Mouse (Mus musculus) stomach, postnatal 0 days (tissue): ENCODE measurements at regions not wholly inside any gene's neighbourhood (a gene's known extent, or its start where the extent isn't known, plus 50 kb on each side); places are given as distances from the start of the nearest gene placed in this dataset. TPM values are rescaled to one million over a fixed set of nuclear protein-coding genes. Genes with fewer than 3 reads are reported as not detected.
A peak's percentile ranks its signal among the peaks of the same experiment; 100 is the strongest.

ENCODE experiments used
- ATAC-seq: fragments of 200-750 bp; cut with Nextera tagmentation; 2 replicates; pipeline ENCODE4 v1.8.0; 2017; ENCODE audit not compliant: low FRiP score, low TSS enrichment
- DNase-seq: peaks from one replicate; pipeline ENCODE4 v3.0.0-alpha.2; 2016; ENCODE audit warnings: low spot score
- H3K27ac ChIP-seq: fragments of 300-500 bp; sonication (generic); replicated peaks from 2 replicates; pipeline ENCODE4 v1.5.1; 2014; ENCODE audit warnings: mild to moderate bottlenecking, control low read depth
- H3K27me3 ChIP-seq: fragments of 300-500 bp; sonication (generic); 2 replicates; pipeline ENCODE4 v1.6.1; 2014; ENCODE audit warnings: low read length; ENCODE audit not compliant: control insufficient read depth, insufficient read depth
- H3K36me3 ChIP-seq: fragments of 300-500 bp; sonication (generic); 2 replicates; pipeline ENCODE4 v1.6.1; 2014; ENCODE audit warnings: low read length, mixed read lengths; ENCODE audit not compliant: control insufficient read depth, insufficient read depth
- H3K4me1 ChIP-seq: fragments of 300-500 bp; sonication (generic); replicated peaks from 2 replicates; pipeline ENCODE4 v1.6.1; 2014; ENCODE audit warnings: antibody characterized with exemption; ENCODE audit not compliant: control insufficient read depth, insufficient read depth
- H3K4me2 ChIP-seq: fragments of 300-500 bp; sonication (generic); replicated peaks from 2 replicates; pipeline ENCODE4 v1.6.1; 2014; ENCODE audit warnings: low read depth, mild to moderate bottlenecking, control low read depth, moderate library complexity
- H3K4me3 ChIP-seq: fragments of 300-500 bp; sonication (generic); 2 replicates; pipeline ENCODE4 v1.5.1; 2014; ENCODE audit warnings: low read depth, low read length, control low read depth
- H3K9ac ChIP-seq: fragments of 300-500 bp; sonication (generic); 2 replicates; pipeline ENCODE4 v1.6.1; 2014; ENCODE audit warnings: mild to moderate bottlenecking, low read length, control low read depth, mixed read lengths
- H3K9me3 ChIP-seq: fragments of 300-500 bp; sonication (generic); 2 replicates; pipeline ENCODE4 v1.6.1; 2016; ENCODE audit warnings: low read length; ENCODE audit not compliant: control insufficient read depth
- CTCF ChIP-seq: IDR thresholded peaks from 2 replicates; pipeline ENCODE4 v1.5.1; 2016; ENCODE audit warnings: antibody characterized with exemption, low read depth, mild to moderate bottlenecking, moderate library complexity
- EP300 ChIP-seq: optimal IDR thresholded peaks from 2 replicates; pipeline ENCODE3; 2016; ENCODE audit warnings: antibody characterized with exemption
- WGBS: fragments of 180-500 bp; shearing (Covaris S2); extraction: QIAGEN DNeasy Blood & Tissue Kit; methylation state at CpG from one replicate; pipeline ENCODE4 v1.1.7; 2014; 5-methylcytosine and 5-hydroxymethylcytosine counted together
- microRNA-seq: library from miRNA; unstranded; fragments of <30 nt; microRNA quantifications from one replicate; pipeline ENCODE4, GENCODE M21; 2016

DNA sequence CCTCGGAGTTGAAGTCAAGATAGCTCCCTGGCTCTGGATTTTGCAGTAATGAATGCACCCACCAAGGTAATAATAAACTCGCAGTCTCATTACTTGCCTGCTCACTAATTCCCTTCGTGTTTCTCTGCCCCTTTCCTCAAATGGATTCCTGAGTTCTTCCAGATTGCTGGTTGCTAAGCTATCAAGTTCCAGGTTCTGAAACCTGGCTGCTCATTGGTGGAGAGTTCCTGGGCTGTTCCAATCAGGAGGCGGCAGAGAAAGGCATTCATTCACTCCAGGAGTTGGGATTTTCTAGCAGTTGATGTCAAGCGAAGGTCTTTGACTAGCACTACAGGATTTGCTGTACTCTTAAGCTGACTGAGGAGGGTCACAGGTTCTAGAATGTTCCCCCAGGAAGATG lies 200.8 kb downstream of the Parn start:
- Histone ChIP-seq H3K4me1 (no peaks in the 10 kb centered on the region), H3K27ac (no peak overlapping the region), H3K4me2 (no peak overlapping the region), H3K36me3 (no peaks in the 10 kb centered on the region), H3K9ac (no peak overlapping the region), H3K4me3 (no peak overlapping the region), H3K27me3 (no peaks in the 10 kb centered on the region), H3K9me3 (no peaks in the 10 kb centered on the region)
- no peak for TF ChIP-seq CTCF
- no peak for TF ChIP-seq EP300
- ATAC-seq = peak; percentile 32; the same call in 1 of the 2 replicates
- DNase-seq = no peak
- WGBS = 36% methylated on average over 5 of the region's 5 CpGs

Small RNA genes lying in the stretch of these regions (microRNA-seq; reads per million reads assigned to microRNA genes)
- gene Mir6365 = not detected
